Mouse (Mus musculus) heart, postnatal 0 days (tissue): ENCODE measurements around the gene Krtap10-10.
"Not testable (repeated sequence)": the region's sequence is repeated elsewhere in the genome, so short reads cannot be mapped to it uniquely, and the experiment has no call there.

ENCODE experiments used
- CTCF ChIP-seq: IDR thresholded peaks from 2 replicates; pipeline ENCODE4 v1.5.1; 2016; ENCODE audit warnings: antibody characterized with exemption, control low read depth, low read depth
- EP300 ChIP-seq: IDR thresholded peaks from 2 replicates; pipeline ENCODE4 v1.6.1; 2016; ENCODE audit warnings: antibody characterized with exemption, low read depth

DNA sequence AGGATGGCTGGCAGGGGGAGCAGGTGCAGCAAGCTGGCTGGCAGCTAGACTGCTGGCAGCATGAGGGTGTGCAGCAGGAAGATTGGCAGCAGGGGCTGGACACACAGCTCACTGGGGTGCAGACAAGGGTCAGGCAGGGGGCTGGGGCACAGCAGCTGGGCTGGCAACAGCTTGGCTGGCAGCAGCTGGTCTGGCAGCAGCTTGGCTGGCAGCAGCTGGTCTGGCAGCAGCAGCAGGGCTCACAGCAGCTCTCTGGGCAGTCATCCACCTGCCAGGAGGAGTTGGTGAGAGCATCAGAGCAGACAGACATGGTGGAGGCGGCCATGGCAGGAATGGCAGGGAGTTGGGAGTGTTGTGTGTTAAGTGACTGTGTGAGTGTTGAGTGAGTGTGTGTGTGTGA, 47.9 kb upstream of the Krtap10-10 start, which contains the start of gene Gm7137:
- not testable (repeated sequence) for TF ChIP-seq CTCF, EP300
